Mouse (Mus musculus): ENCODE data around the gene Arpc5l. TPM values are rescaled to one million over a fixed set of nuclear protein-coding genes. Genes with fewer than 3 reads are reported as not detected.

Gene Arpc5l
- polyA plus RNA-seq (2012; ENCODE audit: insufficient read depth, insufficient read length, missing spikeins) = 39.2 and 46.2 TPM in 2 replicates

DNA sequence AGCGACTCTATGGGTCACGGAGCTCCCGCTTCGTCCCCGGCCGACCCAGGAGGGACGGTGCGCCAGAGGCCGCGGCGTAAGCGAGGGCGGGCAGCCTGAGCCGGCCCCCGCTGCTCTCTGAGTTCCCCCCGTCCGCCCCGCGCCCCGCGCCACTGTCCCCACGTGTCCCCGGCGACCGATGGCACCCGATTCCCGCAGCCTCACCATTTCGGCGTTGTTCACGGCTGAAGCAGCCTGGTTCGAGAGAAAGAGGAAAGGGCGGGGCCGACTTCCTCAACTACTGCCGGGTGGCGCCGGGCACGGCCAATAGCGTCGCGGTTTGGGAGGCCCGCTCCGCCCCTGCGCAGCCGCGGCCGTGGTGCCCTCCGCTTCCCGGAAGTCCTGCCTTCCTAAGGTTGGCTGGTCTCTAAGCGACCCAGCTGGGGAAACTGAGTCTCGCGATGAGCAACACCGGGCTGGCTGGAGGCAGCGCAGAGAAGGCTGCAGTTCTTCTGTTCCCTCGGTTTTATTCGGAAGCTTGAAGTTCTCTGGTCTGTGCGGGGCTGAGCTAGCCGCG lies at the start of gene Arpc5l:
TSS of gene Arpc5l (plus strand) at position 469 of the 556 bp plus-strand sequence.
- Histone ChIP-seq H3K27ac (ENCODE audit: insufficient read depth, low read depth, low read length) (peak within 1 kb of the TSS; percentile 53), H3K4me3 (ENCODE audit: insufficient read depth, low read length) (peak within 1 kb of the TSS; percentile 95), H3K4me1 (ENCODE audit: control insufficient read depth, insufficient read depth, low read length) (peaks cover 17% of the 10 kb centered on the region)
- no peak for TF ChIP-seq POLR2A (IDR thresholded peaks at IDR 0.05; ENCODE audit: borderline replicate concordance, low read depth, low read length)
- TF ChIP-seq CTCF (IDR thresholded peaks at IDR 0.05; ENCODE audit: low read depth, low read length) = no peak

DNA sequence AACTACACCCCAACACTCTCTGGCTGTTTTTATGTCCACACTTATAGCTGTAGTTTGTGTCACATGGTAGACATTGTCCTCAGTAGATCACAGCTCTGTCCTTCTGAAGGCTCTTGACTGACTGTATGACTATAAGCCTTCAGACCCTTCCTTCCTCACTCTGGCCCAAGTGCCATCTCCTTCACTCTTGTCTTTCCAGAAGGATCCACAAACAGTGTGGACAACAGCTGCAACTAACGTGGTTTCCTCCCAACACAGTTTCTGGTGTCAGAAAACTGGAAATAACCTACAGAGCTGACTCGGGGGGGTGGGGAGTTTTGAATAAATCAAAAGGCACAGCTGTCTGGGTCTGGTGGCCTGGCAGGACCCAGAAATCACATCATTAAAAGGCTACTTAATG lies 49.1 kb upstream of the Arpc5l start:
- H3K27ac ChIP-seq (ENCODE audit: insufficient read depth, low read depth, low read length) = peak overlapping the region; percentile 42
- H3K4me3 ChIP-seq (ENCODE audit: insufficient read depth, low read length) = no peak overlapping the region
- TF ChIP-seq CTCF (IDR thresholded peaks at IDR 0.05; ENCODE audit: low read depth, low read length) (no peak), POLR2A (IDR thresholded peaks at IDR 0.05; ENCODE audit: borderline replicate concordance, low read depth, low read length) (no peak)
- peaks cover 32% of the 10 kb centered on the region for H3K4me1 ChIP-seq (ENCODE audit: control insufficient read depth, insufficient read depth, low read length)

GRCm38 (mm10) chr2:38957671-38958223 lies 47.4 kb upstream of the Arpc5l start:
- Histone ChIP-seq H3K4me3 (ENCODE audit: insufficient read depth, low read length) (no peak overlapping the region), H3K27ac (ENCODE audit: insufficient read depth, low read depth, low read length) (peak overlapping the region; percentile 32; the same call in 1 of the 2 replicates), H3K4me1 (ENCODE audit: control insufficient read depth, insufficient read depth, low read length) (peaks cover 30% of the 10 kb centered on the region)
- TF ChIP-seq POLR2A (IDR thresholded peaks at IDR 0.05; ENCODE audit: borderline replicate concordance, low read depth, low read length) = no peak
- no peak for TF ChIP-seq CTCF (IDR thresholded peaks at IDR 0.05; ENCODE audit: low read depth, low read length)

DNA sequence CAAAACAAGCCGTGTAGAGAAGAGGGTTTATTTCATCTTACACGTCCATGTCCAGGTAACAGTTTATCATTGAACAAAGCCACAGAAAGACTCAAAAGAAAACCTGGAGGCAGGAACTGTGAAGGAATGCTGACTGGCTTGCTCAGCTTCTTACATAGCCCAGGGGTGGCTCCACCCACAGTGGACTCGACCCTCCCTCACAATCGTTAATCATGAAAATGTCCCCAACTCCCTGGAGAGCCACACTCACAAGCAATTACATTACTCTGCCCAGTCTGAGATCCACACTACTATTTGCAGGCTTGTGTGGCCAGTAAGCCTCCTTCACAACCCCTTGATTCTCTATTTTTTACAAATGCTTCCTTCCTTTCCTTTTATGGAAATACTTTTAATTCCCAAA lies 41.0 kb upstream of the Arpc5l start:
- Histone ChIP-seq H3K4me1 (ENCODE audit: control insufficient read depth, insufficient read depth, low read length) (no peaks in the 10 kb centered on the region), H3K27ac (ENCODE audit: insufficient read depth, low read depth, low read length) (no peak overlapping the region)
- TF ChIP-seq CTCF (IDR thresholded peaks at IDR 0.05; ENCODE audit: low read depth, low read length) = no peak
- TF ChIP-seq POLR2A (IDR thresholded peaks at IDR 0.05; ENCODE audit: borderline replicate concordance, low read depth, low read length) = no peak

DNA sequence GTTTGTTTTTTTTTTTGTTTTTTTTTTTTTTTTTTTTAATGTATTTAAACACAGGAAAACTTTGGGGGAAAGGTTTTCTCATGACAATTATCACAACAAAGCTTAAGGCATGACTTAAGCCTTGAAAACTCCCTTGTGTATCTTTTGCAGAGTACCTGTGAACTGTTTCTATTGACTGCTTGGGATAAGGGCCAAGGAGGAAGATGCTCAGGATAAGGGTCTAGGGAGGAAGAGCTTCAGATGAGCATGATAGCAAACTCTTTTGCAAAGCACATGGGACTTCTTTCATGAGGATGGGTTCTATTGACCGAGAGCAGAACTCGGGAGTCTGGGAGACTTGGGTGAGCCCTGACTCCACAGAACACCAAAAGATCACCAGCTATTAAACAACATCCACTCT lies 35.5 kb upstream of the Arpc5l start:
- TF ChIP-seq CTCF (IDR thresholded peaks at IDR 0.05; ENCODE audit: low read depth, low read length) = no peak
- no peak for TF ChIP-seq POLR2A (IDR thresholded peaks at IDR 0.05; ENCODE audit: borderline replicate concordance, low read depth, low read length)
- Histone ChIP-seq H3K4me3 (ENCODE audit: insufficient read depth, low read length) (no peak overlapping the region), H3K27ac (ENCODE audit: insufficient read depth, low read depth, low read length) (no peak overlapping the region), H3K4me1 (ENCODE audit: control insufficient read depth, insufficient read depth, low read length) (peaks cover 12% of the 10 kb centered on the region)

More for the DNA sequence above, 41.0 kb upstream of the Arpc5l start:
- no peak overlapping the region for H3K4me3 ChIP-seq (ENCODE audit: insufficient read depth, low read length)

- Histone ChIP-seq H3K27ac (ENCODE audit: insufficient read depth, low read depth, low read length) (no peak overlapping the region), H3K4me3 (ENCODE audit: insufficient read depth, low read length) (no peak overlapping the region), H3K4me1 (ENCODE audit: control insufficient read depth, insufficient read depth, low read length) (peaks cover 12% of the 10 kb centered on the region)
- TF ChIP-seq CTCF (IDR thresholded peaks at IDR 0.05; ENCODE audit: low read depth, low read length) (no peak), POLR2A (IDR thresholded peaks at IDR 0.05; ENCODE audit: borderline replicate concordance, low read depth, low read length) (no peak)
These were observed 35.1 kb upstream of the Arpc5l start for GRCm38 (mm10) chr2:38970057-38970456.

DNA sequence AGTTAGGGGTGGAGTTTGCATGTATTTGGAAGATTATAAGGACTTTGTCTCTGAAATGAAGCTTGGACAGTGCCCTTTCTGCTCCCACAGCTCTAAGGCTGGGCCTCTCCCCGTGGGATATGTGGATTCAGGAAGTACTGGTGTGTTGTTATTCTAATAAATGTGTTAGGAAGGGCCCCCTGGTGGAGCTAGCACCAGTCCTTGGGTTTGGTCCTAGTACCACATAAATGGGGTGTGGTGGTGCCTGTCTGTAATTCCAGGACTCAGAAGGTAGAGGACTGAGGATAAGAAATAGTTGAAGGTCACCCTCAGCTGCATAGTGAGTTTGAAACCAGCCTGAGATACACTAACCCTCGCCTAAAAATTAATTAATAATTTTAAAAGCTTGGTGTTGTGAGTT lies 31.9 kb upstream of the Arpc5l start:
- H3K27ac ChIP-seq (ENCODE audit: insufficient read depth, low read depth, low read length) = no peak overlapping the region
- H3K4me1 ChIP-seq (ENCODE audit: control insufficient read depth, insufficient read depth, low read length) = peaks cover 12% of the 10 kb centered on the region
- H3K4me3 ChIP-seq (ENCODE audit: insufficient read depth, low read length) = no peak overlapping the region
- TF ChIP-seq CTCF (IDR thresholded peaks at IDR 0.05; ENCODE audit: low read depth, low read length) = no peak
- TF ChIP-seq POLR2A (IDR thresholded peaks at IDR 0.05; ENCODE audit: borderline replicate concordance, low read depth, low read length) = no peak

- Histone ChIP-seq H3K4me3 (ENCODE audit: insufficient read depth, low read length) (no peak overlapping the region), H3K4me1 (ENCODE audit: control insufficient read depth, insufficient read depth, low read length) (peaks cover 12% of the 10 kb centered on the region), H3K27ac (ENCODE audit: insufficient read depth, low read depth, low read length) (no peak overlapping the region)
- TF ChIP-seq CTCF (IDR thresholded peaks at IDR 0.05; ENCODE audit: low read depth, low read length) (no peak), POLR2A (IDR thresholded peaks at IDR 0.05; ENCODE audit: borderline replicate concordance, low read depth, low read length) (no peak)
These were observed 31.4 kb upstream of the Arpc5l start for GRCm38 (mm10) chr2:38973701-38974100.

- H3K4me1 ChIP-seq (ENCODE audit: control insufficient read depth, insufficient read depth, low read length) = peaks cover 12% of the 10 kb centered on the region
- TF ChIP-seq POLR2A (IDR thresholded peaks at IDR 0.05; ENCODE audit: borderline replicate concordance, low read depth, low read length) (no peak), CTCF (IDR thresholded peaks at IDR 0.05; ENCODE audit: low read depth, low read length) (no peak)
These were observed 31.0 kb upstream of the Arpc5l start for GRCm38 (mm10) chr2:38974171-38974570.

DNA sequence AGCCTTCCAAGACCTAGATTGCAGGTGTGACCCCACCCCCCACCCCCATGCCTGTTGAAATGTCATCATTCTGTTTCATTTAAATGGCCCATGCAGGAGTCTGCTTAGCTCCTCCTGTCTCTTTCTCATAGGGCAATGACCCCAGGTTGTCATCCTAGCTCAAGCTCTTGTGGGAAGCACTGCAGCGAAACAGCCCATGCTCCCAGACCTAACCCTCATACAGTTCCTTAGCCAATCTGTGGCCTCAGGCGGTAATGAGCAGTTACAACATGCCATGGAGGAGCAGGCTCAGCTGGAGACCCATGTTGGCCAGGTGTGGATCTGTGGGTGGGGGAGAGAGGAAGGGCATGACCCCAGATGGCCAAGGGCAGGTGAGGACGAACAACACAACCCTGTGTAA lies 30.0 kb upstream of the Arpc5l start:
- no peak for TF ChIP-seq POLR2A (IDR thresholded peaks at IDR 0.05; ENCODE audit: borderline replicate concordance, low read depth, low read length)
- no peak for TF ChIP-seq CTCF (IDR thresholded peaks at IDR 0.05; ENCODE audit: low read depth, low read length)
- no peak overlapping the region for H3K4me3 ChIP-seq (ENCODE audit: insufficient read depth, low read length)

More at GRCm38 (mm10) chr2:38974171-38974570, 31.0 kb upstream of the Arpc5l start:
- Histone ChIP-seq H3K27ac (ENCODE audit: insufficient read depth, low read depth, low read length) (no peak overlapping the region), H3K4me3 (ENCODE audit: insufficient read depth, low read length) (no peak overlapping the region)

More for the DNA sequence above, 30.0 kb upstream of the Arpc5l start:
- Histone ChIP-seq H3K27ac (ENCODE audit: insufficient read depth, low read depth, low read length) (no peak overlapping the region), H3K4me1 (ENCODE audit: control insufficient read depth, insufficient read depth, low read length) (peaks cover 12% of the 10 kb centered on the region)
